Mouse (Mus musculus) lung, postnatal 0 days (tissue): Measurements from ENCODE around the gene Magi1.

Experiments used
- CTCF ChIP-seq: IDR thresholded peaks from 2 replicates; pipeline ENCODE4 v1.5.1; 2016; ENCODE audit warnings: antibody characterized with exemption, mild to moderate bottlenecking
- EP300 ChIP-seq: IDR thresholded peaks from 2 replicates; pipeline ENCODE4 v1.6.1; 2016; ENCODE audit warnings: antibody characterized with exemption, mild to moderate bottlenecking, control low read depth

DNA sequence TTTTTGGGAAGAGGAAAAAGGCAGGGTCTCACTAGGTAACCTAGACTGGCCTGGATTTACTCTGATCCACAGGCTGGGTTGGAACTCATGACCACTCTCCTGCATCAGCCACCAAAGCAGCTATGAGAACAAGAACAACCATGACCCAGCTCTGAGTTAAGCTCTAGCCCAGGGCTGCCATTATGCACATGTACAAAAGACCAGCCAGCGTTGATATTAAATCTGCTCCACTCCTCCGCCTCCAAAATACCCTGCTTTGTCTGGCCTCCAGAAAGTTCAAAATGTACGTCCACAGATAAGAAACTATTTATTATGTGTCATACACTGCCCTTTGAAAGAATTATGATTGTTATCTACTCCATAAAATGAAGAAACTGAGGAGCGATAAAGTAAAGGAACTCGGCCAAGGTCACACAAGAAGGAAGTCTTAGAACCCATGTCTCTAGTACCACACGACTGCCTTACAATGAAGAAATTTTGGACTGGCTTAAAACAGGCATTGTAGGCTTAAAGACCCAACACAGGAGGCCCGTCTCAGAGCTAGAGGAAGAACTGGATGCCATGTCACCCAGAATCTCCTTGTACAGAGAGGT lies 223.0 kb downstream of the Magi1 start:
- TF ChIP-seq EP300 = no peak
- no peak for TF ChIP-seq CTCF
